Mouse (Mus musculus) mesoderm, embryonic 11.5 days (tissue): ENCODE data around the gene Esyt2.

Experiments
- DNase-seq: peaks from one replicate; pipeline ENCODE4 v3.0.0-alpha.2; 2012; ENCODE audit warnings: low read depth, low spot score

The Esyt2 gene

GRCm38 (mm10) chr12:116280149-116280652 is 795 bp upstream of the Esyt2 start:
- no peak for DNase-seq

DNA sequence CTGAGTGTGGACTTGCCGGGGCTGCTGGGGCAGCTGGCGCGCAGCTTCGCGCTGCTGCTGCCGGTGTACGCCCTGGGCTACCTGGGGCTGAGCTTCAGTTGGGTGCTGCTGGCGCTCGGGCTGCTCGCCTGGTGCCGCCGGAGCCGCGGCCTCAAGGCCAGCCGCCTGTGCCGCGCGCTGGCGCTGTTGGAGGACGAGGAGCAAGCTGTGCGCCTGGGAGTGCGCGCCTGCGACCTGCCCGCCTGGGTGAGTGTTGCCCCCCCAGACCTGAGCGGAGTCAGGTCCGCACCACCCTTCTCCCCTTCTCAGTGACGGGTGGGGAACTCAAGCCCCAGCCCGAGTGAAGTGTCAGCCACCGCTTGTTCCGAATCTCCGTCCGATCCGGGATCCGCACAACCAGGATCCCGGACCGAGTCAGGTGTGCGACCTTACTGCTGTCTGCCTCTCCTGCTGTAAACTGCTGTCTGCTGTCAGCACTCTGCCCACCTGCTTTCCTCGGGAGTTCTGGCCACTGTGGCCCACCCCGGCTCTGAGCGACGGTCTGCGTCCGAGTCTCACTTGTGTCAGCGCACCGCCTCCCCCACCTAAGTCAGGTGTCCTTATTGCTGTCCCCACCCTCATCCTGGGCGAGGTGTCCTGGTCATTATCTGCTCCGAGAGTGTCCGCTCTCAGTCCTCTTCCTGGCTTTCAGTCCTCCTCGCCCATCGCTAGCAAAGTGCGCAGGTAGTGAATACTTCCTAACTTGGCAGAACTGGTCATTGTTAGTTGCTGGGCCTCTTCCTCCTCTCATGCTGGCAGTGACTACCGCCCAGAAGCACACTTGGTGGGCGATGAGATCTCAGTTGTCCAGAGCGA is 658 bp downstream of the Esyt2 start:
- peak; percentile 21 for DNase-seq

DNA sequence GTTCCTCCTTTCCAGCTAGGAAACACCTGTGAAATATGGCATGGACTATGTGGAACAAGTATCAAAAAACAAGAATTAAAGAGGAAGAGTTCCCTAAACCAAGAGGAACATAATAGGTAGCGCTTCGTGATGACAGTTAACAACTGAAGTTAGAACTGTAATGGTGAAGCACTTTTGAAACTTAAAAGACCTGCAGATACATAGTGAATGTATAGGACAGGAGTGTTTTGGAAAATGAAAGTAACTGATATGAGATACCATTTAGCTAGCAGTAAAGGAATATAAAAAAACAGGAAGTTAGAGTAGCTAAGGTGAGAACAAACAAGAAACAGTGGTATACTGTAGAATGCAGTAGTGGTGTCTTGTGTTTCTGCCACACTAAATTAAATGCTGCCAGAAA is 1.9 kb downstream of the Esyt2 start:
- no peak for DNase-seq

- DNase-seq: no peak
Measured at GRCm38 (mm10) chr12:116283511-116283910, 2.5 kb downstream of the Esyt2 start.

DNA sequence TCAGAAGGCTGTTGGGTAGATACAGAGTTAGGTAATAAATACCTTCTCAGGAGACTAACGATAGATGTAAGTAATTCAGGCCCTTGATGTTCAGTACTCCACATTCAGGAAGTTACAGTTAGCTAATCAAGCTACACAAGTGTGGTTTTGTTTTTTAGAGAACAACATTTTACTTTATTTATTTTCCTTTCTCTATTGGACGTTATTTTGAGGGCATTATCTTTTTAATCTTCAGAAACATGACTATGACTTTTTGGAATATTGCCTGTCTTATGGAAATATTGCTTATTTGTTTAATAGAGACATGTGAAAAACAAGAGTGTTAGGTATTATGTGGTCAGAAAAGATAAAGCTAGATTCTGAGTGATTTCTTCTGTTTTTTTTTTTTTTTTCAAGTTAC is 12.2 kb downstream of the Esyt2 start:
- DNase-seq: no peak

- DNase-seq: no peak
Measured at GRCm38 (mm10) chr12:116293599-116294292, 12.8 kb downstream of the Esyt2 start.

DNA sequence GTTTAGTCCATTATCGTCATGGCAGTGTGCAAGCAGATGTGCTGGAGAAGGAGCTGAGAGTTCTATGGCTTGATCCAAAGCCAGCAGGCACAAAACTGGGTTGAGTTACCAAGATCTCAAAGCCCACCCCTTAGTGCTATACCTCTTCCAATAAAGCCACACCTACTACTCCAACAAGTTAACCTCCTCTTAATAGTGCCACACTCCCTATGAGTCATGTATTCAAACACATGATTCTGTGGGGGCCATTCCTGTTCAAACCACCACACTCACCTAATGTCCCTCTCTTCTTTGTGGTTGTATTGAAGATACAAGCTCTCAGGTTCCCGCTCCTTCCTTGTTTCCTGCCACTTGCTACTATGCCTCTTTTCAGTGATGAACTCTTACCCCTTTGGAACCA is 18.9 kb downstream of the Esyt2 start:
- DNase-seq: no peak

- no peak for DNase-seq
Measured at GRCm38 (mm10) chr12:116302181-116302580, 21.2 kb downstream of the Esyt2 start.

GRCm38 (mm10) chr12:116306042-116306441 is 25.0 kb downstream of the Esyt2 start:
- DNase-seq: no peak

DNA sequence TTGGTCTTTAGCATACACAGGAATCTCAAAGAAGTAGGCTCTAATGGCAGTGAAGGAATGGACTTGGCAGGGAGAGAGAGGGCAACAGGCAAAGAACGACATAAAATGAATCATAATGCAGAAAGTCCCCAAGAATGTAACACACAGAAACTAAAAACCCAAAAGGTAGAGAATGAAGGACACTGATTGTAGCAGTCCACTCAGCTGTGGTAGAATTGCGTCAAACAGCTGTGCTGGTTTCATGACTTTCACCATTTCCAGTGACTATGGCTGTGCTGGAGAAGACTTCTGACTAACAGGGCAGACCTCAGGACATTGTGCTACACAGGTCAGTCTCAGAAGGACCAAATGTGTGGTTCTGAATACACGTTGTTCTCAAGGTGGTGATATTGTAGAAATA is 26.9 kb downstream of the Esyt2 start:
- no peak for DNase-seq

GRCm38 (mm10) chr12:116308612-116309011 is 27.6 kb downstream of the Esyt2 start:
- DNase-seq: no peak

DNA sequence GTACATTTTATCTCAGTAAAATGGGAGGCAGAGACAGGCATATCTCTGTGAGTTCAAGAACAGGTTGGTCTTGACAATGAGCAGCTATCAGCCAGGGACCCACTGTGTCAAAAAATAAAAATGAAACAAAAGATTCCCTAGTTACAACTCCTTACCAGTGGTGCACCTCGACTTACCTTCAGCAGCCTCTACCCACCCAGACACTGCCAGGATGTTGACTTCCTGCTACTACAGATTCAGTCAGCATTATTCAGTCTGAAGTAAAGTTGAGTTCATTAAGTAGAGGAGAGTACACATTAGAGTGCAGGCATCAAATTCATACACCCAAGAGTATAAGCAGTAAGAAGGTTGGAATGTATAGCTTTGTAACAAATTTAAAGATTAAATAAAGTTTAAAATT is 32.8 kb downstream of the Esyt2 start:
- no peak for DNase-seq

DNA sequence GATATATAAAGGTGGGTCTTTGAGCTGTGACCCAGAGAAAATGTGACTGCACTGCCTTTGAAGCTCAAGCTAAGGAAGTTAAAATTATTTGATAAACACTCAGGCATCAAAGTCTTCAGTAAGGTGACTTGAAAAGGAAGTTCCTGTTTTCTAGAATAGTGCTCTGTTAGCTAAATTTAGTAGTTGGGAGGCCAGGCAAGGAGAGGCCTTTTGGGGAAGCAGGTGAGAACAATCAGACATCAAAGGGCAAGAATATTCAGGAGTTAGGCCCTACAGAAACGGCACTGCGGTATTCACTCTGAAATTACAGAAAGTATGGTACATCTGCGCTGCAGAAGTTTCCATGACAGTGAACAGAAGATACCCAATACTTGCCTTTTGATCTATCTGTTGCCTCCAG is 34.5 kb downstream of the Esyt2 start:
- no peak for DNase-seq

GRCm38 (mm10) chr12:116317818-116318217 is 36.8 kb downstream of the Esyt2 start:
- no peak for DNase-seq

DNA sequence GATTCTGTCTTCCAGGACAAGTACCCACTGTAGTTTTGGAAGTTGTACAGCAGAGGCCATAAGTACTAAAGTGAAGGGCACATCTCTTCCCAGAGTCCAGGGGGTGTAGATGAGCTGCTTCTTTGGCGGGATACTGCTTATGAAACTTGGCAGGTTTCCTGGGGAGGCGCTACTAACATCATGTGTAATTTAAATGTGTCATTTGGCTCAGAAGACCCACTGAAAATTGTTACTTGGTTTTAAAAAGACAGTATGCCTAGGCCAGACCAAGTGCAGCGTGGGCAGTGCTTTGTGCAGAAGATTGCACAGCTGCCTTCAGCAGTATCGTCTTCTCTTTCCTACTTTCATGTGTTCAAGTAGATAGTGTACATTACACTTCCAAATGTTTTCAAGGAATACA is 44.5 kb downstream of the Esyt2 start:
- no peak for DNase-seq

DNA sequence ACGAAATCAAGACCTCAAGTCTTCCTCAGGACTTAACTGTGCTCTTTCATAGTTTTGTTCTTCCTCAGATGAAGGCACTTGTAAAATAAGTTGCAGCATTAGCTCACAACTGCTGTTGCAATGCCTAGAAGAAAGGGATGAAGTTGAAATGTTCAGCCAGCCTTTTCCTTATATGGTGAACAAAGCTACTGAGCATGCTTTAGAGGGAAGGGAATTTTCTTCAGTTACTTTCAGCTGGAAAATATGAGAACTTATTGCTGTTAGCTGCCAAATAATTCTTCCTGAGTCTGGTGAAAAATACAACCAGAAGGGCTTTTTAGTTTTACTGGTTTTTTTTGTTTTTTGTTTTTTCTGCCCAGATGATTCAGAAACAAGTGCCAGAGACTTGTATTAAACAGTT is 45.2 kb downstream of the Esyt2 start:
- DNase-seq: no peak

GRCm38 (mm10) chr12:116334253-116334652 is 53.3 kb downstream of the Esyt2 start:
- DNase-seq: no peak

DNA sequence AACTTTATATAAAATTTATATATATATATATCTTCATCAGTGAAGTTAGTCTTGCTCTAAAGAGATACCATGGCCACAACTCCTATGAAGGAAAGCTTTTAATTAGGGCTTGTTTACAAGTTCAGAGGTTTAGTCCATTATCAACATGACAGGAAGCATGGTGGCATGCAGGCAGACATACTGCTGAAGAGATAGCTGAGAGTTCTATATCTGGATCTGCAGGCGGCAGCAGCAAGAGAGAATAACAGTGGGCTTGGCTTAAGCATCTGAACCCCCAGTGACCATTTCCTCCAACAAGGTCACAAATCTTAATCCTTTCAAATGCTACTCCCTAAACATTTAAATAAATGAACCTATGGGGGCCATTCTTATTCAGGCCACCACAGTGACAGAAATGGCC is 59.2 kb downstream of the Esyt2 start:
- DNase-seq: no peak

GRCm38 (mm10) chr12:116348755-116349286 is 67.8 kb downstream of the Esyt2 start:
- no peak for DNase-seq

- DNase-seq: no peak
Measured at GRCm38 (mm10) chr12:116349376-116349775, 68.4 kb downstream of the Esyt2 start.

GRCm38 (mm10) chr12:116351022-116351421 is 70.0 kb downstream of the Esyt2 start:
- DNase-seq: no peak

DNA sequence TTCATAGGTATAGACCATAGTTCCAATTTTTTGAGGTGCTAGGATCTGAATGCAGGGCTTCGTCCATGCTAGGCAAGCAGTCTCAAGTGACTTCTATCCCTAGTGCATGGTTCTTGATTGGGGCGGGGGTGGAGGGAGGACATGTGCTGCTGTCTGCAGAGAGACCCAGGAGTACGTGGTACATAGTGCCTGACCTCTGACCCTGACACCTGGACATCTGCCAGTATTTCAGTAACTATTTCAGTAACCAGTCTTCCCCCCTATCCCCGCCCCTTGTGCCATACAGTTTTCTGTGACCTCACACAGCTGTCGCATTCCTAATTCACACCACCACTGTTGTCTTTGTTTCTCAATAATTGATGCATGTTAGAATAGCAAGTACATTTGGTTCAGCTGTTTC is 71.4 kb downstream of the Esyt2 start:
- DNase-seq: peak; percentile 2

GRCm38 (mm10) chr12:116354694-116355093 is 73.7 kb downstream of the Esyt2 start:
- DNase-seq: no peak
